Mouse (Mus musculus) B cell, adult 67 days (primary cell): ENCODE results near the gene Rgs16. TPM values are rescaled to one million over a fixed set of nuclear protein-coding genes. Genes with fewer than 3 reads are reported as not detected.

Experiments used
- total RNA-seq, 2 experiments: library from RNA; stranded (reverse); gene quantifications; 4 replicates each; pipeline ENCODE4 v1.2.4; 2023

Gene Rgs16
- total RNA-seq = 1 to 10 TPM; 5.0 to 5.7 TPM

GRCm38 (mm10) chr1:153740145-153740544, at the start of gene Rgs16:
Gene Rgs16 (plus strand): TSS chr1:153740349.

GRCm38 (mm10) chr1:153749211-153749801, 9.2 kb downstream of the Rgs16 start, which contains the start of gene Rnasel:
Gene Rnasel (plus strand): TSS chr1:153749426.

Other genes with a start within 250 kb of the Rgs16 start
- gene Npl, start 190.3 kb upstream of the Rgs16 start, total RNA-seq = under 1 TPM in 1 of 2 experiments, not detected in 1; 0.80 TPM
- gene Rgs8, start 87.3 kb upstream of the Rgs16 start, total RNA-seq = not detected
- 10 to 100 TPM; 13.9 to 17.9 TPM for gene Rnasel, start 9.1 kb downstream of the Rgs16 start, total RNA-seq
- not detected for gene Rgsl1, start 103.8 kb downstream of the Rgs16 start, total RNA-seq
- gene Teddm1b, start 134.0 kb downstream of the Rgs16 start, total RNA-seq = not detected
- gene Teddm1a, start 151.4 kb downstream of the Rgs16 start, total RNA-seq = not detected
- gene Glul, start 159.6 kb downstream of the Rgs16 start, total RNA-seq = 100 to 1,000 TPM; 124 to 135 TPM
- gene Teddm2, start 159.9 kb downstream of the Rgs16 start, total RNA-seq = under 1 TPM; 0.47 to 0.73 TPM